21 mouse cellular contexts compared by ENCODE assay signal in the genomic region with DNA sequence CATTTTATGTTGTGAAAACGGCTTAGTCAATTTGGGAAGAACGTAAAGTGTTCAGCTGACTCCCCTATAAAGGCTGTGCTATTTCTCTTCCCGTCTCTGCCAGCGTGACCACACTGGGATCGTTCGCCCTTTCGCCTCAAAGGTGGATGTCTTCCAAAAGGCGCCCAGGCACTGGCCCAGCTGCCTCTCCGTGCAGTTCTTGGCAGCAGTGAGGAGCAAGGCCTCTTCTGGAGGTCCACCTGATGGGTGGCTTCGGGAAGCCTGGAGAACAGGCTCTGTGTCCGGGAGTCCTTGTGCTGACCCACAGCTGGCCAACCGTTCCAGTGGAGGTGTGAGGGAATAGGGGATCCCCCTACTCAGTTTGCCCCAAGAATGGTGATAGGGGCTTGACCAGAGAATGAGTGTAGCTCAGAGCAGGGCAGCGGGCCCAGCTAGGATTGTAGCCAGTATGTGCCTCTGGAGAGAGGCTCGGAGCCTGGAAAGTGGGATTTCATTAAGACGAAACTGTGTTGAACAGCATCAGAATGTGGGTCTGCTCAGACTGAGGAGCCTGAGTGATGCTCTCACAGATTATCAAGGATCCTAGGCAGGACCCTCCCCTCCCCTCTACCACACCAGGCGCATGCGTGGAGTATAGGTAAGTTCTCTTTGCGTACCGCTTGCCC. TPM values are rescaled to one million over a fixed set of nuclear protein-coding genes. Genes with fewer than 3 reads are reported as not detected.
A peak's percentile ranks its signal among the peaks of the same experiment; 100 is the strongest.
DNase-seq lines count a peak whose midpoint lies in the region; ATAC-seq and TF ChIP-seq lines count a peak whose summit lies in the region.
"Had no signal": no experiment of that assay in that cellular context is flagged by ENCODE, and none has a peak within 500 bp of the region (broad histone marks: within the 10 kb centered on the region; RNA-seq: fewer than 3 reads in every experiment).

No protein-coding gene starts in this region.

- TF ChIP-seq CTCF in heart, adult 2 months (IDR thresholded peaks at IDR 0.05): no peak

- WGBS in heart, adult 2 months: 61% methylated on average over 19 of the region's 19 CpGs
- 78% methylated on average over 19 of the region's 19 CpGs for WGBS in heart, embryonic 12.5 days
- WGBS in hindbrain, embryonic 13.5 days: 82% methylated on average over 19 of the region's 19 CpGs

- H3K36me3 ChIP-seq in heart, adult 2 months (ENCODE audit: control insufficient read depth, insufficient read depth, low read length): no peaks in the 10 kb centered on the region
- H3K36me3 ChIP-seq in heart, embryonic 12.5 days: no peaks in the 10 kb centered on the region
- no peaks in the 10 kb centered on the region for H3K36me3 ChIP-seq in hindbrain, embryonic 13.5 days
- H3K36me3 ChIP-seq: midbrain, embryonic 15.5 days had no signal

- H3K4me3 ChIP-seq in heart, adult 2 months: no peak overlapping the region
- H3K4me3 ChIP-seq in heart, embryonic 12.5 days: no peak overlapping the region
- no peak overlapping the region for H3K4me3 ChIP-seq in hindbrain, embryonic 13.5 days
- H3K4me3 ChIP-seq: erythroblast, embryonic 14.5 days; midbrain, embryonic 15.5 days had no signal

- no peaks in the 10 kb centered on the region for H3K4me1 ChIP-seq in heart, adult 2 months (ENCODE audit: control insufficient read depth, insufficient read depth, low read length)
- H3K4me1 ChIP-seq in heart, embryonic 12.5 days (replicated peaks): no peaks in the 10 kb centered on the region
- H3K4me1 ChIP-seq in hindbrain, embryonic 13.5 days (replicated peaks): peaks cover 8% of the 10 kb centered on the region
- H3K4me1 ChIP-seq: midbrain, embryonic 15.5 days had no signal

- DNase-seq in heart, adult 2 months: peak; percentile 68 to 84
- peak; percentile 51 to 60 for DNase-seq in right cerebral cortex, postnatal 10 days (ENCODE audit: low spot score in 2 of 2)
- DNase-seq in right cerebral cortex, postnatal 14 days: no peak
- DNase-seq in heart, postnatal 14 days: peak; percentile 67 to 80
- DNase-seq in skeletal muscle tissue, adult 2 months (ENCODE audit: low read depth, low spot score): peak; percentile 28
- DNase-seq in ovary, postnatal 36 days (ENCODE audit: low spot score): no peak
- DNase-seq: lung, postnatal 36 days; thymus, postnatal 14 days had no signal

- ATAC-seq in heart, embryonic 12.5 days (ENCODE audit: insufficient number of reproducible peaks, low FRiP score): no peak
- ATAC-seq in hindbrain, embryonic 13.5 days (ENCODE audit: low FRiP score): no peak
- ATAC-seq: intestine, embryonic 16.5 days; midbrain, embryonic 15.5 days; Patski had no signal

- TF ChIP-seq EP300 in heart, adult 2 months (IDR thresholded peaks at IDR 0.05; ENCODE audit: insufficient read depth, low read depth, low read length): 0 out of 2 replicates have a peak, but pooled peaks have one; percentile 49

- peaks cover 16% of the 10 kb centered on the region for H3K9me3 ChIP-seq in heart, embryonic 12.5 days (replicated peaks)
- H3K9me3 ChIP-seq in hindbrain, embryonic 13.5 days: peaks cover 11% of the 10 kb centered on the region; the same call in 1 of the 2 replicates

- TF ChIP-seq POLR2A in heart, adult 2 months (IDR thresholded peaks at IDR 0.05; ENCODE audit: insufficient read depth, low read depth, low read length): no peak

- no peak overlapping the region for H3K4me2 ChIP-seq in heart, embryonic 12.5 days
- no peak overlapping the region for H3K4me2 ChIP-seq in hindbrain, embryonic 13.5 days
- H3K4me2 ChIP-seq: midbrain, embryonic 15.5 days had no signal

- intact Hi-C loops in heart, adult 2 months (cut with DNase I): loop anchor here (5.0 kb wide), 1 partner anchor 53 kb away; no protein-coding TSS in a partner anchor
- intact Hi-C loops in heart, postnatal 14 days (cut with DNase I): no loop called here

- H3K27me3 ChIP-seq in heart, adult 2 months (ENCODE audit: control insufficient read depth, insufficient read depth, low read length): no peaks in the 10 kb centered on the region
- peaks cover 39% of the 10 kb centered on the region for H3K27me3 ChIP-seq in heart, embryonic 12.5 days (replicated peaks)
- H3K27me3 ChIP-seq in hindbrain, embryonic 13.5 days: peaks cover 71% of the 10 kb centered on the region
- H3K27me3 ChIP-seq: CH12.LX had no signal

- H3K9ac ChIP-seq in heart, adult 2 months (ENCODE audit: low read depth, low read length): no peak overlapping the region
- no peak overlapping the region for H3K9ac ChIP-seq in heart, embryonic 12.5 days
- no peak overlapping the region for H3K9ac ChIP-seq in hindbrain, embryonic 13.5 days
- H3K9ac ChIP-seq: midbrain, embryonic 15.5 days had no signal

- no peaks in the 10 kb centered on the region for H3K79me2 ChIP-seq in heart, adult 2 months (replicated peaks; ENCODE audit: control insufficient read depth, insufficient read depth, low read length)

- peak overlapping the region; percentile 53 for H3K27ac ChIP-seq in heart, adult 2 months
- no peak overlapping the region for H3K27ac ChIP-seq in heart, embryonic 12.5 days (ENCODE audit: poor library complexity, severe bottlenecking)
- H3K27ac ChIP-seq in hindbrain, embryonic 13.5 days: no peak overlapping the region
- H3K27ac ChIP-seq: midbrain, embryonic 15.5 days had no signal

RNA-seq across cellular contexts. Expression of gene Prdm16, which starts 12.5 kb away (rescaled TPM):
- total RNA-seq in heart, adult 2 months (2021): 10 to 100 TPM; 16.8 to 18.1 TPM
- 7.6 and 10.8 TPM in 2 replicates for polyA plus RNA-seq in heart, adult 2 months (2012; rRNA removed)
- polyA plus RNA-seq in heart, embryonic 12.5 days (2016; fragmentation: Nextera tagmentation; extraction: Ambion mirVana): 21.8 and 23.0 TPM in 2 replicates
- total RNA-seq in heart, postnatal 14 days (2021): 10 to 100 TPM; 15.7 to 18.0 TPM
- 16.1 and 17.2 TPM in 2 replicates for polyA plus RNA-seq in hindbrain, embryonic 13.5 days (2015; fragmentation: Nextera tagmentation; extraction: Ambion mirVana)
- total RNA-seq: CH12.LX had no signal
- polyA plus RNA-seq: Patski had no signal

RNA-seq across cellular contexts. Expression of gene Actrt2, which starts 18.5 kb away (rescaled TPM):
- total RNA-seq in heart, adult 2 months (2021): not detected
- polyA plus RNA-seq in heart, adult 2 months (2012; rRNA removed): 0.18 and 0.47 TPM in 2 replicates
- polyA plus RNA-seq in heart, embryonic 12.5 days (2016; fragmentation: Nextera tagmentation; extraction: Ambion mirVana): not detected in 2 replicates
- not detected for total RNA-seq in heart, postnatal 14 days (2021)
- polyA plus RNA-seq in hindbrain, embryonic 13.5 days (2015; fragmentation: Nextera tagmentation; extraction: Ambion mirVana): not detected in 2 replicates
- total RNA-seq: CH12.LX; layer of hippocampus, postnatal 10 days had no signal
- polyA plus RNA-seq: cerebellum, adult 2 months; erythroblast, embryonic 14.5 days; frontal cortex, adult 2 months; heart, postnatal 0 days; intestine, embryonic 16.5 days; liver, embryonic 16.5 days; midbrain, embryonic 15.5 days; neural tube, embryonic 11.5 days; Patski had no signal

Comparison
In these comparisons a context has a peak if more than half of its experiments do, and no peak if none do; other contexts are left out.
1. DNase-seq: peak in heart, adult 2 months (2 of 2), right cerebral cortex, postnatal 10 days (2 of 2), heart, postnatal 14 days (2 of 2) and skeletal muscle tissue, adult 2 months (single experiment); none in right cerebral cortex, postnatal 14 days (single experiment) and ovary, postnatal 36 days (single experiment).